ENCODE assay signal across 18 mouse cellular contexts in genomic region chr5:53941322-53942024, GRCm38 (mm10). TPM values are rescaled to one million over a fixed set of nuclear protein-coding genes. Genes with fewer than 3 reads are reported as not detected.
DNase-seq lines count a peak whose midpoint lies in the region; ATAC-seq and TF ChIP-seq lines count a peak whose summit lies in the region.
"Had no signal": no experiment of that assay in that cellular context is flagged by ENCODE, and none has a peak within 500 bp of the region (broad histone marks: within the 10 kb centered on the region; RNA-seq: fewer than 3 reads in every experiment).

No protein-coding gene starts in this region.

- H3K4me2 ChIP-seq in forebrain, postnatal 0 days (ENCODE audit: low read depth): no peak overlapping the region
- no peak overlapping the region for H3K4me2 ChIP-seq in forebrain, embryonic 16.5 days (ENCODE audit: low read length)
- no peak overlapping the region for H3K4me2 ChIP-seq in kidney, embryonic 14.5 days (replicated peaks; ENCODE audit: low read depth, low read length)
- no peak overlapping the region for H3K4me2 ChIP-seq in stomach, postnatal 0 days (replicated peaks; ENCODE audit: low read depth)
- H3K4me2 ChIP-seq: embryonic facial prominence, embryonic 15.5 days; heart, embryonic 13.5 days; neural tube, embryonic 15.5 days had no signal

- H3K4me1 ChIP-seq in forebrain, postnatal 0 days (ENCODE audit: insufficient read depth): no peaks in the 10 kb centered on the region
- no peaks in the 10 kb centered on the region for H3K4me1 ChIP-seq in forebrain, embryonic 16.5 days (replicated peaks; ENCODE audit: control insufficient read depth, insufficient read depth, low read length)
- 0 out of 2 replicates have a peak, but pooled peaks cover 5% of the 10 kb centered on the region for H3K4me1 ChIP-seq in kidney, embryonic 14.5 days (ENCODE audit: control insufficient read depth, insufficient read depth, low read length)
- H3K4me1 ChIP-seq in stomach, postnatal 0 days (replicated peaks; ENCODE audit: control insufficient read depth, insufficient read depth): no peaks in the 10 kb centered on the region
- H3K4me1 ChIP-seq: neural tube, embryonic 15.5 days had no signal

- TF ChIP-seq EP300 in stomach, postnatal 0 days (optimal IDR thresholded peaks at IDR 0.05): no peak

- 61% methylated on average over 11 of the region's 11 CpGs for WGBS in forebrain, postnatal 0 days
- 70% methylated on average over 11 of the region's 11 CpGs for WGBS in forebrain, embryonic 16.5 days
- 36% methylated on average over 11 of the region's 11 CpGs for WGBS in kidney, embryonic 14.5 days
- 53% methylated on average over 11 of the region's 11 CpGs for WGBS in stomach, postnatal 0 days

- no peak overlapping the region for H3K4me3 ChIP-seq in forebrain, postnatal 0 days (ENCODE audit: low read depth, low read length)
- H3K4me3 ChIP-seq in forebrain, embryonic 16.5 days (replicated peaks; ENCODE audit: low read length): no peak overlapping the region
- H3K4me3 ChIP-seq in kidney, embryonic 14.5 days (ENCODE audit: low read length): no peak overlapping the region
- H3K4me3 ChIP-seq in stomach, postnatal 0 days (ENCODE audit: low read depth, low read length): no peak overlapping the region
- H3K4me3 ChIP-seq: embryonic facial prominence, embryonic 15.5 days; heart, embryonic 13.5 days; neural tube, embryonic 15.5 days had no signal

- peak; percentile 54 for ATAC-seq in forebrain, postnatal 0 days
- no peak for ATAC-seq in forebrain, embryonic 16.5 days
- 0 out of 2 replicates have a peak, but pooled peaks have one; percentile 49 for ATAC-seq in kidney, embryonic 14.5 days (ENCODE audit: low FRiP score, low TSS enrichment)
- no peak for ATAC-seq in stomach, postnatal 0 days (ENCODE audit: low FRiP score, low TSS enrichment)
- ATAC-seq: Patski had no signal

- DNase-seq in forebrain, postnatal 0 days: no peak
- DNase-seq in kidney, postnatal 10 days: no peak
- DNase-seq in layer of hippocampus, adult 8-10 months (ENCODE audit: low spot score in 2 of 2): peak; percentile 25 to 49
- peak; percentile 20 for DNase-seq in retina, adult 2 months (ENCODE audit: low read depth, low spot score)
- DNase-seq in MN1 (ENCODE audit: low spot score): no peak
- no peak for DNase-seq in stomach, postnatal 0 days (ENCODE audit: low spot score)
- DNase-seq: cerebellum, adult 11 months; kidney, adult 11 months; kidney, postnatal 4 days; lung, postnatal 14 days; right cerebral cortex, postnatal 14 days; thymus, postnatal 4 days had no signal

- no peak for TF ChIP-seq CTCF in forebrain, postnatal 0 days (IDR thresholded peaks at IDR 0.05; ENCODE audit: low read depth)
- TF ChIP-seq CTCF in stomach, postnatal 0 days (IDR thresholded peaks at IDR 0.05; ENCODE audit: low read depth): no peak

- H3K27ac ChIP-seq in forebrain, postnatal 0 days (ENCODE audit: low read depth, low read length): no peak overlapping the region
- no peak overlapping the region for H3K27ac ChIP-seq in forebrain, embryonic 16.5 days (ENCODE audit: low read length)
- no peak overlapping the region for H3K27ac ChIP-seq in kidney, embryonic 14.5 days (ENCODE audit: low read depth, low read length)
- H3K27ac ChIP-seq in stomach, postnatal 0 days (replicated peaks): no peak overlapping the region
- H3K27ac ChIP-seq: embryonic facial prominence, embryonic 15.5 days; heart, embryonic 13.5 days; neural tube, embryonic 15.5 days had no signal

- H3K9ac ChIP-seq in forebrain, postnatal 0 days: no peak overlapping the region
- no peak overlapping the region for H3K9ac ChIP-seq in forebrain, embryonic 16.5 days (replicated peaks; ENCODE audit: low read depth, low read length)
- H3K9ac ChIP-seq in kidney, embryonic 14.5 days (ENCODE audit: low read depth, low read length): no peak overlapping the region
- H3K9ac ChIP-seq in stomach, postnatal 0 days (ENCODE audit: low read length): no peak overlapping the region
- H3K9ac ChIP-seq: embryonic facial prominence, embryonic 15.5 days; heart, embryonic 13.5 days; neural tube, embryonic 15.5 days had no signal

- no peaks in the 10 kb centered on the region for H3K9me3 ChIP-seq in forebrain, postnatal 0 days (ENCODE audit: low read length)
- no peaks in the 10 kb centered on the region for H3K9me3 ChIP-seq in forebrain, embryonic 16.5 days (ENCODE audit: control insufficient read depth, low read length)
- no peaks in the 10 kb centered on the region for H3K9me3 ChIP-seq in kidney, embryonic 14.5 days (ENCODE audit: control insufficient read depth, low read length)
- H3K9me3 ChIP-seq in stomach, postnatal 0 days (ENCODE audit: control insufficient read depth, low read length): no peaks in the 10 kb centered on the region
- H3K9me3 ChIP-seq: embryonic facial prominence, embryonic 15.5 days; heart, embryonic 13.5 days; neural tube, embryonic 15.5 days had no signal

- H3K36me3 ChIP-seq in forebrain, postnatal 0 days (ENCODE audit: insufficient read depth): no peaks in the 10 kb centered on the region
- no peaks in the 10 kb centered on the region for H3K36me3 ChIP-seq in forebrain, embryonic 16.5 days (ENCODE audit: control insufficient read depth, insufficient read depth)
- no peaks in the 10 kb centered on the region for H3K36me3 ChIP-seq in kidney, embryonic 14.5 days (ENCODE audit: control insufficient read depth, insufficient read depth, low read length)
- no peaks in the 10 kb centered on the region for H3K36me3 ChIP-seq in stomach, postnatal 0 days (ENCODE audit: control insufficient read depth, insufficient read depth, low read length)
- H3K36me3 ChIP-seq: embryonic facial prominence, embryonic 15.5 days; heart, embryonic 13.5 days; neural tube, embryonic 15.5 days had no signal

- no peaks in the 10 kb centered on the region for H3K27me3 ChIP-seq in forebrain, postnatal 0 days (ENCODE audit: insufficient read depth, low read length)
- H3K27me3 ChIP-seq in forebrain, embryonic 16.5 days (replicated peaks; ENCODE audit: control insufficient read depth, insufficient read depth, low read length): no peaks in the 10 kb centered on the region
- H3K27me3 ChIP-seq in kidney, embryonic 14.5 days (ENCODE audit: control insufficient read depth, insufficient read depth, low read length): no peaks in the 10 kb centered on the region
- H3K27me3 ChIP-seq in stomach, postnatal 0 days (ENCODE audit: control insufficient read depth, insufficient read depth, low read length): no peaks in the 10 kb centered on the region
- H3K27me3 ChIP-seq: embryonic facial prominence, embryonic 15.5 days; neural tube, embryonic 15.5 days; Patski had no signal

RNA-seq across cellular contexts. Expression of gene Stim2, which starts 56.8 kb away (rescaled TPM):
- total RNA-seq in forebrain, postnatal 0 days (2014; rRNA removed): 23.2 and 27.1 TPM in 2 replicates
- 30.3 and 34.2 TPM in 2 replicates for polyA plus RNA-seq in forebrain, postnatal 0 days (2015; fragmentation: Nextera tagmentation; extraction: Ambion mirVana)
- 23.2 and 36.1 TPM in 2 replicates for polyA plus RNA-seq in forebrain, embryonic 16.5 days (2015; fragmentation: Nextera tagmentation; extraction: Ambion mirVana)
- 16.5 and 26.0 TPM in 2 replicates for polyA plus RNA-seq in kidney, embryonic 14.5 days (2014; fragmentation: Nextera tagmentation; extraction: Ambion mirVana)
- 100 to 1,000 TPM; 129 to 184 (median 146) TPM for total RNA-seq in layer of hippocampus, adult 8-10 months (2022)
- polyA plus RNA-seq in stomach, postnatal 0 days (2015; fragmentation: Nextera tagmentation; extraction: Ambion mirVana): 14.0 TPM in 2 replicates

Comparison
In these comparisons a context has a peak if more than half of its experiments do, and no peak if none do; other contexts are left out.
1. ATAC-seq: peak in forebrain, postnatal 0 days (single experiment) and kidney, embryonic 14.5 days (single experiment); none in forebrain, embryonic 16.5 days (single experiment) and stomach, postnatal 0 days (single experiment).
2. DNase-seq: peak in layer of hippocampus, adult 8-10 months (2 of 2) and retina, adult 2 months (single experiment); none in forebrain, postnatal 0 days (single experiment), kidney, postnatal 10 days (single experiment), MN1 (single experiment) and stomach, postnatal 0 days (single experiment).